Mouse (Mus musculus) retina, adult 2 months (tissue): Measurements from ENCODE around the gene Adh7.

Experiments
- DNase-seq: peaks from one replicate; pipeline ENCODE4 v3.0.0-alpha.2; 2012; ENCODE audit warnings: low read depth, low spot score

The Adh7 gene

DNA sequence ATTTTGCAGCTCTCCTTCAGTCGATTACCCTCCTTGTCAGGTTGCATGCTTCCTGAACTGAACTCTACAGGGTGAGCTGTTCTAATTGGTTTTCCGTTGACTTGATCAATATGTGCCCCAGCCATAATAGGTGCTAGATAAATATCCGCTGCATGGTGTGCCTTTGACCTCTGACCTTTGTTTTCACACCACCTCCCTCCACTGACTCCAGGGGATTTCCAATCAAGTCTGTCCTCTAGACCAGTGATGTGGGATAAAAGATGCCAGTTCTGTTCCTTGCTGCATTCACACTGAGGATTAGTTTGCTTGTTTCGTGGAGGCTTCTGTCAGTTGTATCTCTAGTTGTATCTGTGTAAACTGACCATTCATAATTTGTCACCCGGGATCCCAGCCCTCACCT lies 36.6 kb downstream of the Adh7 start:
- no peak for DNase-seq

DNA sequence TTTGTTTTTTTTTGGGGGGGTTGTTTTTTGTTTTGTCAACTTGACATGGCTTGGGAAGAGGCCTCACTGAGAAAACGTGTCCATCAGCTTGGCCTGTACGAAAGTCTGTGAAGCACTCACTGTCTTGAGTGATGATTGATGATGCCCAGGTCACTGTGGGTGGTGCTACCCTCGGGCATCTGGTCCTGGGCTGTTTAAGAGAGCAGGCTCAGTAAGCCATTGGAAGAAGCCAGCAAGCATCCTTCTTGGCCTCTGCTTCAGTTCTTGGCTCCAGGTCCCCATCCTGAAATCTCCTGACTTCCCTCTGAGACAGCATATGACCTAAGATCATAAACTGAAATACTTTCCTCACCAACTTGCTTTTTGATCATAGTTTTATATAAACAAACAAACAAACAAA lies 37.8 kb downstream of the Adh7 start:
- no peak for DNase-seq

DNA sequence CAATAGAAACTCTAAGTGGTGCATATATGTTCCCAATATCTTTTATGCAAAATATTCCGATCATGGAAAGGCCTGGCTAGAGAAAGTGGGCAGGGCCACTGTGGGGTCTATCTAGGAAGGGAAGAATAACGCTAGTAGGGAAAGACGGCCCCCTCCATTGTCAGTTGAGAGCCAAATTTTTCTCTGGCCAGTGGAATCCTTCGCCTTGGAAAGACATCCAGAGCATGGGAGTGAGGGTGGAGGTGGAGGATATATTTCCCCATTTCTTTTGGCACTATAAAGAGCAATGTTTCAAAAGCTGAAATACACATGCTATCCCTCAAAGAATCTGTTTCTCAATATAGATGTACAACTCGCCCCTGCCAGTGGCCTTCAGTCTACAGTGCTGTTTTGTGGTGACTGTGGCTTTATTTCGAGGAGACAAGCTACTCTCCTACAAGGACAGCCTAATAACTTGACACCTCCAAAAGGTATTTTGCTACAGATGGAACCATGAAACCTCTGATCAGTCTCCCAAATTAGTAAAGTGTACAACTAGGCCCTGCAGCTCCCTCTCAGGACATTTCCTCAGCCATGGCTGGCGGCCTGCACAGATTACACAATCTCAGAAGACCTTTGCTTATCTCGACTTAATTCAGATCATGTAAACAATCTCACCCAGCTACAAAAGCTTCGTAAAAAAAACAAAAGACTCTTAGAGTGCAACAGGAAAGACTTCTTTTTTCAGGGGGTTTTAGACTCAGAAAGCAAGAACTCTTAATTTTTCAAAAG lies 38.4 kb downstream of the Adh7 start:
- no peak for DNase-seq

- DNase-seq = no peak
Measured at GRCm38 (mm10) chr3:138260721-138261669, 43.4 kb downstream of the Adh7 start, which contains the start of gene Adh1. Gene Adh1 (plus strand): TSS chr3:138260991.

DNA sequence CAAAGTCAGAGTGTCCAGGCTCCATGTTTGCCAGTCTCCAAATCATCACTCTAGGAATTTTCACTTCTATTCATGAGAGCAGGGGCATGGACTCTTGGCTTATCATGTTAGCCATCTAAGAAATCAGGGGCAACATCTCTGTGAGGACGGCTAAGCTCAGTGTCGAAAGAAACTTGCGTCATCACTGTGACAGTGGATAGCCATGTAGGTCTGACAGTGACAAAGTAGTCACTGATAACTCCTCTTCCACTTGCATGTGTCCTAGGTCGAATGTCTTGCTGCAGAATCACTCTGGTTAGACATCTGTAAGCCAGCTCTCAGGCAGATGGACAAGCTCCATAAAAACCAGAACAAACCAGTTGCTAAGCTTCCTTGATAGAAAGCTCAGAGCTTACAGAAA lies 45.0 kb downstream of the Adh7 start:
- DNase-seq = no peak

GRCm38 (mm10) chr3:138263154-138263930 lies 45.8 kb downstream of the Adh7 start:
- no peak for DNase-seq

- no peak for DNase-seq
Measured at GRCm38 (mm10) chr3:138264648-138265047, 47.1 kb downstream of the Adh7 start.

DNA sequence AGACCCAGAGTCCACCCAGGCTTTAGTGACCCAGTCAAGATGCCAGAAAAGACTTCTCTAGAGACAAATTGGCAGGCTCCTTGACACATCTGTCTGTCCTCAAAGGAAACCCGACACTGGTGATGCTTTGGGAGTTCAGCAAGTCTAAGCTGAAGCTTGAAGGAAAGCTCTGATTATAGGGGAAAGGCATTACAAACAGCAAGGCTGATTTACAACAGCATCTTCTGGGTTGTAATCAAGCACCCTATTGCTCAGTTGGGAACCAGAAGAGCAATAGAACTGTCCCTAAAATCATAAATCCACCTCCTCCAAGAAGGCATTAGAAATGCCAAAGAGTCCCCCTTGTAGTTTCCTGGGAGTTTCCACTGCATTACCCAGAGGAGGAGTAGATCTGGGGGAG lies 52.9 kb downstream of the Adh7 start:
- DNase-seq = no peak

GRCm38 (mm10) chr3:138271297-138271696 lies 53.7 kb downstream of the Adh7 start:
- DNase-seq = no peak

DNA sequence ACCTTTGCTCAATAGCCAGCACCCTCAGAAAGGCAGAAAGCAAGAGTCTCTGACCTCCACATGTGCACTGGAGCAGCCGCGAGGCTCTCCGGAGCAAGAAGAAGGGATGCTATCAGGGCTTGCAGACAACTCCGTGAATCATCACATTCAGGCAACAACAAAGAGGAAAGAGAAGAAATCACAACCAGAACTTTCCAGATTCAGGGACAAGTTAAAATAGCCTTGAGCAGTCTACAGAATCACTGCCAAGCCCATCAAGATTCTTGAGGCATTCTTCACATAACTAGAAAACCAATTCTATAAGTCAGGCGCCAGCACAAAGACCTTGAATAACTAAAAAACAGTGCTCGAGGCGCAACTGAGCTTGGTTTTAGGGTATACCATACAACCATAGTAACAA lies 55.5 kb downstream of the Adh7 start:
- DNase-seq = no peak

- no peak for DNase-seq
Measured at GRCm38 (mm10) chr3:138275100-138275499, 57.5 kb downstream of the Adh7 start.

DNA sequence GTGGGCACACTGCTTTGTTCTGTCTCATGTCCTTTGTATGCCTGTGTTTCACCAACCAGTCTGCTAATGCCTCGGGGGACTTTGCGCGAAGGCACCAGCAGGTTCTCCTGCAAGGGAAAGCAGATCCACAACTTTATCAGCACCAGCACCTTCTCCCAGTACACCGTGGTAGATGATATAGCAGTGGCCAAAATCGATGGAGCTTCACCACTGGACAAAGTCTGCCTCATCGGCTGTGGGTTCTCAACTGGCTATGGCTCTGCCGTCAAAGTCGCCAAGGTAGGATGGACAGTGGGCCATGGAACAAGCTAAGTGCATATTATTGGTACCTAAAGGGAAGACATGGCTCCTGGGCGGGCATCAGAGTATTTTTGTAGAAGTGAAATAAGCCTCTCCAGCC lies 65.0 kb downstream of the Adh7 start:
- no peak for DNase-seq
